Mouse (Mus musculus): ENCODE results near the gene Chrm1.
A peak's percentile ranks its signal among the peaks of the same experiment; 100 is the strongest.

The Chrm1 gene

GRCm38 (mm10) chr19:8691871-8692539 is 28.4 kb downstream of the Chrm1 start:
- DNase-seq = no peak

- DNase-seq = no peak
Measured at GRCm38 (mm10) chr19:8692740-8693139, 29.2 kb downstream of the Chrm1 start.

- peak; percentile 63 to 72 for DNase-seq
Measured at GRCm38 (mm10) chr19:8695330-8695729, 31.7 kb downstream of the Chrm1 start.

GRCm38 (mm10) chr19:8699652-8700051 is 36.1 kb downstream of the Chrm1 start:
- no peak for DNase-seq

GRCm38 (mm10) chr19:8702458-8702857 is 38.9 kb downstream of the Chrm1 start:
- peak; percentile 66 to 81 for DNase-seq

- no peak for DNase-seq
Measured at GRCm38 (mm10) chr19:8703571-8703970, 40.0 kb downstream of the Chrm1 start.

GRCm38 (mm10) chr19:8705026-8705708 is 41.6 kb downstream of the Chrm1 start:
- no peak for DNase-seq

GRCm38 (mm10) chr19:8706132-8706667 is 42.6 kb downstream of the Chrm1 start:
- no peak for DNase-seq

GRCm38 (mm10) chr19:8706930-8707329 is 43.3 kb downstream of the Chrm1 start:
- DNase-seq = no peak

- no peak for DNase-seq
Measured at GRCm38 (mm10) chr19:8708954-8709353, 45.4 kb downstream of the Chrm1 start.

- peak in 1 of 2 experiments; percentile 22 for DNase-seq
Measured at GRCm38 (mm10) chr19:8710057-8710456, 46.5 kb downstream of the Chrm1 start.

GRCm38 (mm10) chr19:8711506-8711905 is 47.9 kb downstream of the Chrm1 start:
- DNase-seq = no peak

- DNase-seq = no peak
Measured at GRCm38 (mm10) chr19:8711949-8712869, 48.6 kb downstream of the Chrm1 start.

GRCm38 (mm10) chr19:8712870-8713305 is 49.3 kb downstream of the Chrm1 start:
- DNase-seq = peak; percentile 89

- DNase-seq = peak; percentile 95
Measured at GRCm38 (mm10) chr19:8713306-8713996, 49.9 kb downstream of the Chrm1 start.

- no peak for DNase-seq
Measured at GRCm38 (mm10) chr19:8713997-8714652, 50.5 kb downstream of the Chrm1 start.

- no peak for DNase-seq
Measured at GRCm38 (mm10) chr19:8714653-8715481, 51.3 kb downstream of the Chrm1 start.

- no peak for DNase-seq
Measured at GRCm38 (mm10) chr19:8715868-8716766, 52.5 kb downstream of the Chrm1 start.

GRCm38 (mm10) chr19:8716767-8717475 is 53.3 kb downstream of the Chrm1 start:
- no peak for DNase-seq

Data from lung, postnatal 4 days (tissue).